Mouse (Mus musculus) gastrocnemius, postnatal 10 days (tissue): ENCODE measurements around the gene G6pc3. TPM values are rescaled to one million over a fixed set of nuclear protein-coding genes. Genes with fewer than 3 reads are reported as not detected.
A peak's percentile ranks its signal among the peaks of the same experiment; 100 is the strongest.
"Not testable (repeated sequence)": the region's sequence is repeated elsewhere in the genome, so short reads cannot be mapped to it uniquely, and the experiment has no call there.

Experiments
- DNase-seq: peaks from one replicate; pipeline ENCODE4 v3.0.0; 2021; ENCODE audit warnings: mixed read lengths
- long read RNA-seq, 2 experiments: library from polyadenylated mRNA; stranded (forward); transcript quantifications; one replicate each; pipeline ENCODE4 v2.0.0; 2021
- total RNA-seq, 2 experiments: library from RNA; stranded (reverse); gene quantifications; 2 replicates each; pipeline ENCODE4 v1.2.3; 2021

The G6pc3 gene
- 10 to 100 TPM; 32.2 to 34.6 TPM for total RNA-seq
- long read RNA-seq, experiment 1, transcript G6pc3-202 (6 exons, 1,573 nt) = major isoform, 10 of 12 reads
- long read RNA-seq, experiment 1, partial matches to known transcripts = 2 of 12 reads
- long read RNA-seq, experiment 1, other reads (novel, unspliced or antisense) = 0 of 12 reads
- long read RNA-seq, experiment 2, transcript G6pc3-202 (6 exons, 1,573 nt) = major isoform, 18 of 23 reads
- long read RNA-seq, experiment 2, partial matches to known transcripts = 0 of 23 reads
- long read RNA-seq, experiment 2, other reads (novel, unspliced or antisense) = 5 of 23 reads

- peak; percentile 83 for DNase-seq
Observed at GRCm38 (mm10) chr11:102189461-102190436, at the start of gene G6pc3. G6pc3 (plus strand) TSS chr11:102189620.

DNA sequence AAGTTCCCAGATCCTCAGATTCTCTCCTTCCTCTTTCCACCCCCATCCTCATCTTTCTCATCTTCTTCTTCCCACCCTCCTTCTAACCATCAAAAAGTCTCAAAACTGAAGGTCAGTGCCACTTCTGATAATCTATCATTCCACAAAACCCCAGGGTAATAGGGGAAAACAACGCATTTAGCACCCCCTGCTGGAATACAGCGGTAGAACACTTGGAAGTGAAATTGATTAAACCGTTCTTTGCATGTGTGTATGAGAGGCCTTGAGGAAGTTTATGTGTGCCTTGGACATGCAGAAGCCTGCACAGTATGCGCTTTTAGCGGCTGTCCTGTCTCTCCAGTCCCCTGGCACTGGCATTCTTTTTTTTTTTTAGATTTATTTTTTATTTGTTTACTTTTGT, 48.9 kb upstream of the G6pc3 start:
- DNase-seq = peak; percentile 57

DNA sequence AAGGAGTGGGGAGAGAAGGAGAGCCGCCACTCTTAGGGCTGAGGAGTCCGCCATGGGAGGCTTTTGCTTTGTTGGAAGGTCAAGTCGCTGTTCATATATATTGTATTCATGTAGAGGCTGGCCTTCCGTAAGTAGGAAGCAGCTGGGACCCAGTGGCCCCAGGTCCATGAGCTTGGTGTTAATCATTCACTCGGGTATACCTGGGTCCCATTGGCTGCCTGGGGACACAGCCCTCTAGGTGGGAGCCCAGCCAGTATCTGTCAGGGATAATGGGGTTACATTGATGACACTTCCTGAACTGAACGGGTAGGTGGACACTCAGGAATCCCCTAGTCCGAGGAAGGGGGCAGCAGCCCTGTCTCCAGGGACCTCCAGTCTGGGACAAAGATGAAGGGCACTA, 47.1 kb upstream of the G6pc3 start:
- no peak for DNase-seq

- no peak for DNase-seq
Observed at GRCm38 (mm10) chr11:102144957-102145470, 44.4 kb upstream of the G6pc3 start.

DNA sequence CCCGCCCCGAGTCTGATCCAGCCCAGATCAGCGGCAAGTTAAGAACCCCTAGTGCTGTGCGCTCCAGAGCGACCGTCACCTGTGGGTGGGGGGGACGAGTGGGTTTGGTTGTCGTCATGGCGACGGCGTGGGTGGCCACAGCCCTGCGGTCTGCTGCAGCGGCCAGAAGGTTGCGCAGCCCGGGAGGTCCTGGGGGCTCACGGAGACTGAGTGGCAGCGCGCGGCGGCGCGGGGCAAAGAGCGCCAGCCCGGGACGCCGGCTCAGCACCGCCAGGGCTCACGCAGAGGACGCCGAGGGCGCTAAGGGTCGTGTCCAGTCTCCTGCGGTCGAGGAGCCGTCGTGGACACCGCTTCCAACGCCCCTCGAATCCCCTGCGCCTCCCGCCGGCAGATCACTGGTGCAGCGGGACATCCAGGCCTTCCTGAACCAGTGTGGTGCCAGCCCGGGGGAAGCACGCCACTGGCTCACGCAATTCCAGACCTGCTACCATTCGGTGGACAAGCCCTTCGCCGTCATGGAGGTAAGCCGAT, 43.9 kb upstream of the G6pc3 start, which contains the start of gene Nags:
Gene Nags, plus strand, starts transcription at position 43 of the 531 bp plus-strand sequence.
- DNase-seq = no peak

DNA sequence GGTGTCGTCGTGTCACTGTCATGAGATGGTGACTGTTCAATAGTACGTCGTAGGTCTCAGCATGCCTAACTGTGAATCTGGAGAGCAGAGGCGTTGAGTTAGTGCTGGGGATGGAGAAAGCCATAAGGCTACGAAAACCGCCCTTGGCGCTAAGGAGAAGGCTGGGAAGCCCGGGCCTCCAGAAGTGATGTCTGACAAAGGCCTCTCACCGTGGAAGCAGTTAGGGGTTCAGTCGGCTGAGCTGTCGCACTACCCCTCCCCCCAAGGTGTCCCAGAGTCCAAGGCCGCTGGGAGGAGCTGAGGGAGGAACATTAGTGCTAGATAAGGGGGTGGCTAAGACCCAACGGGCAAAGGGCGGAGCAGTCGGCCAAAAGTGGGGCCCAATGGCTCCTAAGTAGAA, 43.4 kb upstream of the G6pc3 start:
- no peak for DNase-seq

- no peak for DNase-seq
Observed at GRCm38 (mm10) chr11:102146531-102146930, 42.9 kb upstream of the G6pc3 start.

DNA sequence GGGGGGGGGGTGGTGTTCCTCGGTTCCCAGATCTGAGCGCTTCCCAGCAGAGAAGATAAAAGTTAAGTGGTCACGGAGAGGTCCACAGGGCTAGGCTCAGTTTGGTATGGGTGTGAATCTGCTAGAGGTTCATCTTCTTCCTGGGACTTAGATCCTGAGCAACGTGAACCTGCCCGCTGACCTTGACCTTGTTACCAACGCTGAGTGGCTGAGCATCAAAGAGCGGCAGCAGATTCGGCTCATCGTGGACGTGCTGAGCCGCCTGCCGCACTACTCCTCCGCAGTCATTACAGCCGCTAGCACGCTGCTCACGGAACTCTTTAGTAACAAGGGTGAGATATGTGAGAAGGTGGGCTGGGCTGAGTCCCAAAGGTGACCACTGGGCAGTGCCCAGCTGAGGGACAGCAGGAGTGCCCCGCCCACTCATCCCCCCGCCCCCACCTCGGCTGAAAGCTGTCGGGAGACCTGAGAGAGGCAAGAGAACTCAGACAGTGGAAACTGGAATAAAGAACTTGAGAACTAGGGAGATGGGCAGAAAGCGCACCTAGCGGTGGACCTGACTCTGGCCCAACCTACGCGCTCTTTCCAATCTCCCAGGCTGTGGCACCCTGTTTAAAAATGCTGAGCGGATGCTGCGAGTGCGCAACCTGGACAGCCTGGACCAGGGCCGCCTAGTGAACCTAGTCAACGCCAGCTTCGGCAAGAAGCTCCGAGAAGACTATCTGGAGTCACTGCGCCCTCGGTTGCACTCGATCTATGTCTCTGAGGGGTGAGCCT, 42.0 kb upstream of the G6pc3 start:
- DNase-seq = no peak

DNA sequence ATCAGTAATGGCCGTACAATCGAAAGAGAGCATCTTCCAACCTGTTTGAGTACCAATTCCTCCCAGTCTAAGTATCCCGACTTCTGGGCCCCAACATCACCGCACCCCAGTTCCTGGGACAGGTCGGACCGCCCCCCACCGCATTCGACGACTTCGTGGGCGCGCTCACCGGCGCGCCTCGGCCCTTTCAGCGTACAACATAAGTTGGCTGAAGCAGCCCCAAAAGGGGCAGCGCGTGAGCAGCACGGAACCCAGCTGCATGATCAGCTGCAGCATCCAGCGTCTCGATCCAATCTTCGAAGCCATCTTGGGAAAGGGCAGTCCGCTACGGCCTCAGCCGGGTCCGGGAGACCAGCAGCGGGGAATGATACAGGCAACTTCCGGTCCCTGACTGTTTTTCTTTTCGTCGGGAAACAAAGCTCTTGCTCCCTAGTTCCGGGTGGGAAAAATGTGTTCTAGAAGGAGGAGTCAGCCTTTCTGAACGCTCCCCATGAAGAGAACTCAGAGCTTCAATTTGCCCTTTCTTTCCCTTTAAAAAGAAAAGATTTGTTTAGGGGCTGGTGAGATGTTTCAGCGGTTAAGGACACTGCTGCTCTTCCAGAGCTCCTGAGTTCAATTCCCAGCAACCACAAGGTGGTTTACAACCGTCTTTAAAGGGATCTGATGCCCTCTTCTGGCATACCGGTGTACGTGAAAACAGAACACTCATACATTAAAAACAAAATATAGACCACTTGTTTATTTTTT, 33.2 kb upstream of the G6pc3 start, which contains the start of gene Tmem101:
Gene Tmem101, minus strand, starts transcription at position 366 of the 747 bp plus-strand sequence.
- peak; percentile 85 for DNase-seq

GRCm38 (mm10) chr11:102156786-102157089, 32.7 kb upstream of the G6pc3 start:
- no peak for DNase-seq

GRCm38 (mm10) chr11:102158024-102158423, 31.4 kb upstream of the G6pc3 start:
- DNase-seq = not testable (repeated sequence)

DNA sequence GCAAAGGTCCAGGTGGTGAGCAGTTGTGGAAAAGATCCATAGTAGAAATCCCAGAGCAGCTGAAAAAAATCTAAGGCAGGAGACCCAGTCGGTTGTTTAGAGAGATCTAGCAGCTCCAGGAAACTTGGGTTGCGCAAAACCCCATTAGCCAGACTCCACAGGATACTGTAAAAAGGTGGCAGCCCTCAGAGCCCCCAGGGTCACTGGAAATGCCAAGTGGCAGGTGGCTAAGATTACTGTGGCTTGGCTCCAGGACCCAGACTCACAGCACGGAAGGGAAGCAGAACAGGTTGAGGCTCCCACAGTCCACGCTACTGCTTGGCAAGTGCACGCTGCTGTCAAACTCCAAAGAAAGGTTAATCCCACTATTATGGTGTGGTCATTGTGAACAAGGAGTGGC, 29.6 kb upstream of the G6pc3 start:
- no peak for DNase-seq

DNA sequence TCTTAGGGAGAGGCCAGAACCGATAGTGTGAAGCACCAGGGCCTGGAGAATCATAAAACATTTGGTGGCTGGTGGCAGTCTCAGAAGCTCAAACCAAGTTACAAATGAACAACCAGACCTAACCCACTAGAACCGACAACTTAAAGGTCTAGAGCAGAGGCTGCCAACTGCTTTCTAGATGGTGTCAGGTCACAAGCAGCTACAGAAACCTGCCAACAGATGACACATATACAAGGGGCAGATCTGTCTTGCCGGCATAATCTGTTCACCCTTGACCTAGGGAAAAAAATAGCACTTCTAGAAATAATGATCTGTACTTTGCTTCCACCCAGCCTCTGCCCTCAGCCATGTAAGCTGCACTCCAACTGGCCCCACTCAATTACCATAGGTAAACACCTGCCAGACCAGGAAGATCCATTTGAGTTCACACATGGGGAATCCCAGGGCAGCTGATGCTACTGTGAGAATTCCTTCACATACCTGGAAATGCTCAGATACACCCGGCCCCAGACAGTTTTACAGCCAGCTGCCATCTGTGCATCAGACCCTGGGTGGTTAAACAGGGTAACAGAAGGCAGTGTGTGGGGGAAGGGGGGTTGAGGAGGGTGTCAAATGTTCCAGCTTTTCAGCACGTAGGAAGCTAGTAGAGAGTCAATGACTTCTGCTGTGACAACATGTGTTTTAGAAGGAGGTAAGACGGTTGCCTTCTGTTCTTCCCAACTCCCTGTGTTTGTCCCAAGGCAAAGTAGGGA, 23.3 kb upstream of the G6pc3 start:
- no peak for DNase-seq

- DNase-seq = no peak
Observed at GRCm38 (mm10) chr11:102167539-102167938, 21.9 kb upstream of the G6pc3 start.

GRCm38 (mm10) chr11:102168689-102169088, 20.7 kb upstream of the G6pc3 start:
- no peak for DNase-seq

DNA sequence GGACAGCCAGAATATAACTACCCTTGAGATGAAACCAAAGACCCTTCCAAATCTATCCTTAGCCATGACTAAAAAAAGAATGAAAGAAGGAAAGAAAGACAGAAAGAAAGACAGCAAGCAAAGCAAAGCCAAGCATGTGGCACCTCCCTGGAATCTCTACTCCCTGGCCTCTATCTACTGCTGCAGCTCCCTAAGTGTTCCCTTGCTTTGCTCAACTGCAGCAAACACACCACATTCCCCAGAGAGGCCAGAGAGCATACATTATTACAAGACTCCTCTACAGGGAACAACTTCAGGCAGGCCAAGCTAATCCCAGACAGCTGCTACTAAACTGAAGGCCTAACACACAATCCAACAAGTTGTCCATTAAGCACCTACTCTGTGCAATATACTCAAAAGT, 9.6 kb upstream of the G6pc3 start:
- DNase-seq = no peak

DNA sequence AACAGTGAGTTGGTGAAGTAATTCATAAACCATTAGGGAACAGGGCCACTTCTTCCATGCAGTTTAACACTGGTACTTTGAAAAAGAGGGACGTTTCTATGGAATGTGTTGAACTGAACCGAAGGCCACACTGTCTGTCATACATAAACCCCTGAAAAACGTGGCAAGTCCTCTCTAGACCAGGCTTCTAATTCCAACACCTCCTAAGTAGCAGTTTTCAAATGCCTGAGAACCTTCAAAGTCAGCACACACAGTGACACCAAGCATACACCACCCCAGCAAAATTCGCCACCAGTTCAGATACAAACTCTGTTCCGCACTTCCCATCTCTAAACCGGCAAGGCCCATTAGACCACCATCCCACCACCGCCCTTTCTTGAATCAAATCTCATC, 5.2 kb upstream of the G6pc3 start:
- no peak for DNase-seq

DNA sequence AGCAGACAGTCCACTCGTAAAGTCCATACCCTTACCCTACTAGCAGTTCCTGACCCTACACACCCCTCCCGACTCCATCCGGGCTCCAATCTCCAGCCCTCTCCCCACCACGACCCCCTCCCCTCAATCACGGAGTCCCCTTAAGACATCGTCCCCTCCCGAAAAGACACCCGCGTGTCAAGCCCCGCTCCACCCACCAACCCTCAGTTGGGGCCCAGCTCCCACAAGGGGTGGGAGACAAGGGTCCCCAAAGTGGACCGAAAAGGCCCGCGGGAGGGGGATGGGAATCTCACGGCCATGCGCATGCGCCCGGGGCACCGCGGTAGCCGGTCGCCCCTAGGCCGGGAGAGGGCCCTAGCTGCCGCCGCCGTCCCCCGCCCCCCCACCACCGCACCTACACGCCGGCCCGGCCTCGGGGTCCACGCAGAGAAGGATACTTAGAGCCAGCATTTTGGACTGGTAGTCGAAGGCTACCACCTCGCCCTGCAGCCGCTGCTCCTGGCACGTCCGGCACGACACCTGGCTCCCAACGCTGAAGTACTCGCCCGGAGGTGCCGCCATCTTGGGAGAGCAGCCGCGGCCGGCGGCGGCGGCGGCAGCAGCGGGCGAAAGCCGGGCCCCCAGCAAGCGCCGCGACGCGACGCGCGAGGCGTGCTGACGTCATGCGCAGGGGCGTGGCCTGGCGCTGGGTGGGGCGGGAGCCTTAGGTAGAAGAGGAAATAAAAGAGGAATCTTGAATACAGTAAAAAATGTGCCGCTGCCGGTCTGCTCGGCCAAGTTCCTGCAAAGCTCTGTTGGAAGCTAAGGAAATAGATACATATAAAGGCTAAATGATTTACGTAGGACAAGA, 4.5 kb upstream of the G6pc3 start, which contains the start of gene Lsm12:
Gene Lsm12, minus strand, starts transcription at position 651 of the 850 bp plus-strand sequence.
- DNase-seq = peak; percentile 99

- no peak for DNase-seq
Observed at GRCm38 (mm10) chr11:102185677-102186076, 3.7 kb upstream of the G6pc3 start.
